Mouse (Mus musculus) neural tube, embryonic 10.5 days (tissue): ENCODE data around the gene Zfyve9.

Experiments used
- DNase-seq: peaks from one replicate; pipeline ENCODE4 v3.0.0-alpha.2; 2017; ENCODE audit warnings: low spot score; ENCODE audit errors: extremely low spot score

Gene Zfyve9

GRCm38 (mm10) chr4:108618586-108618985 lies 162.0 kb downstream of the Zfyve9 start:
- DNase-seq = no peak

GRCm38 (mm10) chr4:108610935-108611334 lies 169.7 kb downstream of the Zfyve9 start:
- DNase-seq = no peak

- no peak for DNase-seq
Observed at GRCm38 (mm10) chr4:108608651-108609050, 171.9 kb downstream of the Zfyve9 start.

DNA sequence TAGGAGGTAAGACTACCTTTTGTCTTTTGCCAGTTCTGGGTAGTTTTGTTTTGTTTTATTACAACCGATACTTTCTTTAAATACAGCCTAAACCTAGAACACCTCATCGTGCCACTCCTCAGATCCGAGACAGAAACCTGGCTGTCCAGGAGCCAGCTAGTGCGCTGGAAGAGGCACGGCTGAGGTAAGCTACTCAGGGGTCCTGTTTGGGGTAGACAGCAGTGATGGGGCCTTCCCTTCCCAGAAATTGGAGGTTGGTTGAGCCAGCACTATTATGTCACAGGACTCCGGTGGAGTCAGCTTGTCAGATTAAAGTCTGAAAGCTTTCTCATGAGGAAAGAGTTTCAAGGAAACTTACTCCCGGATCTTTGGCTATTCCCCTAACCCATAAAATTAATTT lies 178.7 kb downstream of the Zfyve9 start:
- no peak for DNase-seq

GRCm38 (mm10) chr4:108598306-108598705 lies 182.3 kb downstream of the Zfyve9 start:
- no peak for DNase-seq

- DNase-seq = no peak
Observed at GRCm38 (mm10) chr4:108595785-108596184, 184.8 kb downstream of the Zfyve9 start.

DNA sequence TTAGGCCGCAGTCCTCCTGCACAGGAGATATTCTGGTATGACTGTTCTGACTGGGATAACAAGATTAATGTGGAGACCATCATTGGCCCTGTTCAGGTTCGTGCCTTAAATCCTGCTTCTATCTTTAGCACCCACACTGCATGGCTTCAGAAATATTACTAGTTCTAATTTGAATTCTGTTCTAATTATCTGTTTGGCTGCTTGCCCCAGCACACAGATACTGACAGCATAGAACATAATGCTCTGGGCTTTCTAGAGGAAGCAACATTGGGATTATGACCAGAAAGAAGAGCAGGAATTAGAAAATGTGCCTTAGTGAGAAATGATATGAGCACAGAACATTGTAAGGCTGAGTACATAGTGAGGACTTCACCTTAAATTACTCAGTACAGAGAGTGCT lies 187.2 kb downstream of the Zfyve9 start:
- DNase-seq = no peak
